Mouse (Mus musculus): Measurements from ENCODE around the gene Klf2. TPM values are rescaled to one million over a fixed set of nuclear protein-coding genes. Genes with fewer than 3 reads are reported as not detected.
A peak's percentile ranks its signal among the peaks of the same experiment; 100 is the strongest.

Gene Klf2
- total and polyA plus RNA-seq, 3 experiments, result 0.11 to 1.1 TPM; not detected in 1

DNA sequence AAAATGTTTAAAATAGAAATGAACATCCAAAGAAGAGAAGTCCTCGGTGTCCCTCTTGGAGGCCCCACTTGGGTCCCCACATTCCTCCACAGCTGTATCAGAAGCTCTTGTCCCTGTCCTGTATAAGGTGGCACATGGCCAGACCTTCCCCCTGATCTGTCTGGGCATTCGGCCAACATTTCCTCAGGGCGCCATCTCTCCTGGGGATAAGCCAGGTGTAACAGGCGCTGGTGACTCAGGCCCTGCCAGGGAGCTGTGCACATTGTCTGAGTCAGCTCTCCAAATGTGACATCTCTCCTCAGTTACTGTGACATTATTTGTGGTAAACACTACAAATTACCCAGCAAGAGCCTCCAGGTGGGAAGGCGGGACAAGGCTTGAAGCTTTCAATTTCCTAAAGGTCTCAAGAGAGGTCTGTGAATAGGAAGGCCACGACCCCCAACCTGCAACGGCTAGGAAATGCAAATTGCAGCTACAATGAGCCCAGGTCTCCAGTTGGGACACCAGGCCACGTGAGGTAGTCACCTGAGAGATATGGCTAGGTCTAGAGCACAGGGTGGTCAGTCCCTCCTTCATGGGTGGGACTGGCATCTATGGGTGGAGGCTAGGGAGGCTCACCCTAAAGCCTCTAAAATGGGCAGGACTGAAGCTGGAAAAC, 7.9 kb upstream of the Klf2 start:
- no peak for DNase-seq (ENCODE audit: low spot score)
- Histone ChIP-seq H3K36me3 (replicated peaks) (no peaks in the 10 kb centered on the region), H3K9me3 (replicated peaks) (no peaks in the 10 kb centered on the region), H3K4me1 (ENCODE audit: insufficient read depth, low read depth, low read length) (peaks cover 9% of the 10 kb centered on the region), H3K27me3 (ENCODE audit: insufficient read depth, low read length) (peaks cover 24% of the 10 kb centered on the region), H3K4me3 (ENCODE audit: low read depth, low read length) (no peak overlapping the region)
- no peak for TF ChIP-seq TAL1 (conservative IDR thresholded peaks at IDR 0.05; ENCODE audit: low read depth, low read length)
- no peak for TF ChIP-seq GATA1 (IDR thresholded peaks at IDR 0.05; ENCODE audit: borderline replicate concordance, low read length)
- no peak for TF ChIP-seq POLR2AphosphoS5 (IDR thresholded peaks at IDR 0.05; ENCODE audit: insufficient replicate concordance, low read depth, low read length)
- TF ChIP-seq GATA2 (IDR thresholded peaks at IDR 0.05; ENCODE audit: borderline replicate concordance, low read depth, low read length), result no peak
- TF ChIP-seq CTCF (IDR thresholded peaks at IDR 0.05; ENCODE audit: low read depth, low read length), result no peak
- no peak for ATAC-seq (ENCODE audit: extremely low read depth, insufficient number of reproducible peaks, low FRiP score, poor library complexity, severe bottlenecking)

- DNase-seq (ENCODE audit: low spot score), result no peak
- Histone ChIP-seq H3K4me3 (ENCODE audit: low read depth, low read length) (no peak overlapping the region), H3K36me3 (replicated peaks) (no peaks in the 10 kb centered on the region), H3K9me3 (replicated peaks) (no peaks in the 10 kb centered on the region), H3K27me3 (ENCODE audit: insufficient read depth, low read length) (peaks cover 21% of the 10 kb centered on the region), H3K4me1 (ENCODE audit: insufficient read depth, low read depth, low read length) (peaks cover 17% of the 10 kb centered on the region)
- no peak for TF ChIP-seq CTCF (IDR thresholded peaks at IDR 0.05; ENCODE audit: low read depth, low read length)
- no peak for TF ChIP-seq GATA1 (IDR thresholded peaks at IDR 0.05; ENCODE audit: borderline replicate concordance, low read length)
- no peak for TF ChIP-seq POLR2AphosphoS5 (IDR thresholded peaks at IDR 0.05; ENCODE audit: insufficient replicate concordance, low read depth, low read length)
- no peak for ATAC-seq (ENCODE audit: extremely low read depth, insufficient number of reproducible peaks, low FRiP score, poor library complexity, severe bottlenecking)
Measured at GRCm38 (mm10) chr8:72312926-72313518, 5.8 kb upstream of the Klf2 start.

GRCm38 (mm10) chr8:72316053-72316695, 2.7 kb upstream of the Klf2 start:
- Histone ChIP-seq H3K4me3 (ENCODE audit: low read depth, low read length) (no peak overlapping the region), H3K36me3 (replicated peaks) (no peaks in the 10 kb centered on the region), H3K4me1 (ENCODE audit: insufficient read depth, low read depth, low read length) (peaks cover 21% of the 10 kb centered on the region), H3K27me3 (ENCODE audit: insufficient read depth, low read length) (peaks cover 34% of the 10 kb centered on the region), H3K9me3 (replicated peaks) (peaks cover 22% of the 10 kb centered on the region)
- ATAC-seq (ENCODE audit: extremely low read depth, insufficient number of reproducible peaks, low FRiP score, poor library complexity, severe bottlenecking), result no peak
- TF ChIP-seq CTCF (IDR thresholded peaks at IDR 0.05; ENCODE audit: low read depth, low read length) (no peak), POLR2AphosphoS5 (IDR thresholded peaks at IDR 0.05; ENCODE audit: insufficient replicate concordance, low read depth, low read length) (no peak), TAL1 (conservative IDR thresholded peaks at IDR 0.05; ENCODE audit: low read depth, low read length) (no peak), GATA2 (IDR thresholded peaks at IDR 0.05; ENCODE audit: borderline replicate concordance, low read depth, low read length) (no peak), GATA1 (IDR thresholded peaks at IDR 0.05; ENCODE audit: borderline replicate concordance, low read length) (no peak)
- DNase-seq (ENCODE audit: low spot score), result no peak

GRCm38 (mm10) chr8:72317741-72318301, 1.0 kb upstream of the Klf2 start:
- peaks cover 22% of the 10 kb centered on the region for H3K9me3 ChIP-seq (replicated peaks)
- H3K4me3 ChIP-seq (ENCODE audit: low read depth, low read length), result no peak overlapping the region
- H3K4me1 ChIP-seq (ENCODE audit: insufficient read depth, low read depth, low read length), result peaks cover 21% of the 10 kb centered on the region
- peaks cover 32% of the 10 kb centered on the region for H3K27me3 ChIP-seq (ENCODE audit: insufficient read depth, low read length)
- H3K36me3 ChIP-seq (replicated peaks), result no peaks in the 10 kb centered on the region
- TF ChIP-seq POLR2AphosphoS5 (IDR thresholded peaks at IDR 0.05; ENCODE audit: insufficient replicate concordance, low read depth, low read length) (no peak), CTCF (IDR thresholded peaks at IDR 0.05; ENCODE audit: low read depth, low read length) (no peak), GATA1 (IDR thresholded peaks at IDR 0.05; ENCODE audit: borderline replicate concordance, low read length) (no peak), TAL1 (conservative IDR thresholded peaks at IDR 0.05; ENCODE audit: low read depth, low read length) (no peak), GATA2 (IDR thresholded peaks at IDR 0.05; ENCODE audit: borderline replicate concordance, low read depth, low read length) (no peak)
- DNase-seq (ENCODE audit: low spot score) (no peak), ATAC-seq (ENCODE audit: extremely low read depth, insufficient number of reproducible peaks, low FRiP score, poor library complexity, severe bottlenecking) (no peak)

DNA sequence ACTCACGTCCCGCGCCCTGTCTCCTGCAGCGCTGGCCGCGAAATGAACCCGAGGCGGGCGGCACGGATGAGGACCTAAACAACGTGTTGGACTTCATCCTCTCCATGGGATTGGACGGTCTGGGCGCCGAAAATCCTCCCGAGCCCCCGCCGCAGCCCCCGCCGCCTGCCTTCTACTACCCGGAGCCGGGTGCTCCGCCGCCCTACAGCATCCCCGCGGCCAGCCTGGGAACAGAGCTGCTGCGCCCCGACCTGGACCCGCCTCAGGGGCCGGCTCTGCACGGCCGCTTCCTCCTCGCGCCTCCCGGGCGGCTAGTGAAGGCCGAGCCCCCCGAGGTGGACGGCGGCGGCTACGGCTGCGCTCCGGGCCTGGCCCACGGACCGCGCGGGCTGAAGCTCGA, 564 bp downstream of the Klf2 start:
- Histone ChIP-seq H3K27me3 (ENCODE audit: insufficient read depth, low read length) (peaks cover 26% of the 10 kb centered on the region), H3K4me1 (ENCODE audit: insufficient read depth, low read depth, low read length) (peaks cover 25% of the 10 kb centered on the region), H3K9me3 (replicated peaks) (peaks cover 22% of the 10 kb centered on the region), H3K4me3 (ENCODE audit: low read depth, low read length) (peak overlapping the region; percentile 71), H3K36me3 (replicated peaks) (no peaks in the 10 kb centered on the region)
- TF ChIP-seq CTCF (IDR thresholded peaks at IDR 0.05; ENCODE audit: low read depth, low read length), result no peak
- TF ChIP-seq GATA1 (IDR thresholded peaks at IDR 0.05; ENCODE audit: borderline replicate concordance, low read length), result no peak
- DNase-seq (ENCODE audit: low spot score) (no peak), ATAC-seq (ENCODE audit: extremely low read depth, insufficient number of reproducible peaks, low FRiP score, poor library complexity, severe bottlenecking) (no peak)

Data from G1E (cell line).